Mouse (Mus musculus) forebrain, embryonic 15.5 days (tissue): ENCODE data around the gene Mb. TPM values are rescaled to one million over a fixed set of nuclear protein-coding genes. Genes with fewer than 3 reads are reported as not detected.
"Not testable (repeated sequence)": the region's sequence is repeated elsewhere in the genome, so short reads cannot be mapped to it uniquely, and the experiment has no call there.

ENCODE experiments used
- ATAC-seq: fragments of 200-750 bp; cut with Nextera tagmentation; replicated peaks from 2 replicates; pipeline ENCODE4 v1.8.0; 2017; ENCODE audit warnings: mild to moderate bottlenecking, moderate TSS enrichment, moderate library complexity
- H3K27ac ChIP-seq: fragments of 300-500 bp; sonication (generic); replicated peaks from 2 replicates; pipeline ENCODE4 v1.5.1; 2015; ENCODE audit warnings: mild to moderate bottlenecking, inconsistent platforms
- H3K27me3 ChIP-seq: fragments of 300-500 bp; sonication (generic); 2 replicates; pipeline ENCODE4 v1.6.1; 2015; ENCODE audit warnings: inconsistent platforms
- H3K36me3 ChIP-seq: fragments of 300-500 bp; sonication (generic); 2 replicates; pipeline ENCODE4 v1.6.1; 2015; ENCODE audit warnings: mild to moderate bottlenecking, inconsistent platforms
- H3K4me1 ChIP-seq: fragments of 300-500 bp; sonication (generic); 2 replicates; pipeline ENCODE4 v1.6.1; 2015; ENCODE audit warnings: inconsistent platforms
- H3K4me2 ChIP-seq: fragments of 300-500 bp; sonication (generic); replicated peaks from 2 replicates; pipeline ENCODE4 v1.6.1; 2015; ENCODE audit warnings: mild to moderate bottlenecking, inconsistent platforms
- H3K4me3 ChIP-seq: fragments of 300-500 bp; sonication (generic); 2 replicates; pipeline ENCODE4 v1.5.1; 2015; ENCODE audit warnings: mild to moderate bottlenecking, inconsistent platforms
- H3K9ac ChIP-seq: fragments of 300-500 bp; sonication (generic); replicated peaks from 2 replicates; pipeline ENCODE4 v1.6.1; 2015; ENCODE audit warnings: mild to moderate bottlenecking, inconsistent platforms
- H3K9me3 ChIP-seq: fragments of 300-500 bp; sonication (generic); 2 replicates; pipeline ENCODE4 v1.6.1; 2016; ENCODE audit warnings: inconsistent platforms
- WGBS: fragments of 180-500 bp; shearing (Covaris S2); methylation state at CpG from one replicate; pipeline ENCODE4 v1.1.7; 2015; ENCODE audit warnings: mixed read lengths; 5-methylcytosine and 5-hydroxymethylcytosine counted together
- polyA plus RNA-seq: library from polyadenylated mRNA; unstranded; fragments of >200 nt; fragmentation: Nextera tagmentation; extraction: Ambion mirVana; gene quantifications from 2 replicates; pipeline ENCODE4 v1.2.1, GENCODE M21; 2015

The Mb gene
- polyA plus RNA-seq, 1 experiment from 2014 or later: not detected

GRCm38 (mm10) chr15:77062746-77063145, 12.3 kb upstream of the Mb start:
- Histone ChIP-seq H3K27me3 (no peaks in the 10 kb centered on the region), H3K4me2 (no peak overlapping the region), H3K4me1 (no peaks in the 10 kb centered on the region), H3K27ac (no peak overlapping the region), H3K4me3 (no peak overlapping the region), H3K9ac (no peak overlapping the region), H3K9me3 (no peaks in the 10 kb centered on the region), H3K36me3 (no peaks in the 10 kb centered on the region)
- ATAC-seq: no peak

DNA sequence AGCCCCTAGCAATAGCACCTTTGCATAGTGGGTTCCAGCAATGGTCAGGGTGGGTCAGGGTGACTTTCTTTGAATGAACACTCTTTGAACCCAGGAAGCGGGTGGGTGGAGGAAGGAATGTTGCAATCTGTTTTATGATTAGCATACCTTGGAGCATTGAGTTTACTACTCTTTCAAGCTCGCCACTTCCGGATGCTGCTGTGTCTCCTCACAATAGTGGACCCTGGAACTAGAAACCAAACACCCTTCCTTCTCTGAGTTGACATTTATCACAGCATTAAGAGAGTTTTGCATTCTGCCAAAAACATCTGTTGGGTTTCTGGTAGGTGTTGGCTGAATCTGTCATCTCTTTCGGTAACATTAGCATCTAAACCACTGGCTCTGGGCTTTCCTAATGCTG, 8.9 kb upstream of the Mb start:
- 96% methylated on average over 4 of the region's 4 CpGs for WGBS
- H3K9me3 ChIP-seq, H3K27me3 ChIP-seq, H3K4me3 ChIP-seq, H3K4me1 ChIP-seq, H3K4me2 ChIP-seq, H3K36me3 ChIP-seq, ATAC-seq, H3K27ac ChIP-seq, H3K9ac ChIP-seq: not testable (repeated sequence)

GRCm38 (mm10) chr15:77058566-77058965, 8.1 kb upstream of the Mb start:
- H3K4me3 ChIP-seq: no peak overlapping the region
- H3K9me3 ChIP-seq: no peaks in the 10 kb centered on the region
- H3K27ac ChIP-seq: no peak overlapping the region
- no peak overlapping the region for H3K9ac ChIP-seq
- no peak for ATAC-seq
- H3K4me2 ChIP-seq: no peak overlapping the region
- no peaks in the 10 kb centered on the region for H3K27me3 ChIP-seq
- H3K4me1 ChIP-seq: peaks cover 7% of the 10 kb centered on the region
- H3K36me3 ChIP-seq: no peaks in the 10 kb centered on the region

GRCm38 (mm10) chr15:77056791-77057051, 6.3 kb upstream of the Mb start:
- no peak for ATAC-seq
- WGBS: 63% methylated on average over 3 of the region's 3 CpGs
- H3K36me3 ChIP-seq: no peaks in the 10 kb centered on the region
- peak overlapping the region; percentile 64 for H3K27ac ChIP-seq
- no peaks in the 10 kb centered on the region for H3K27me3 ChIP-seq
- H3K9ac ChIP-seq: no peak overlapping the region
- H3K4me3 ChIP-seq: no peak overlapping the region
- H3K4me2 ChIP-seq: no peak overlapping the region
- no peaks in the 10 kb centered on the region for H3K9me3 ChIP-seq
- H3K4me1 ChIP-seq: peaks cover 7% of the 10 kb centered on the region

DNA sequence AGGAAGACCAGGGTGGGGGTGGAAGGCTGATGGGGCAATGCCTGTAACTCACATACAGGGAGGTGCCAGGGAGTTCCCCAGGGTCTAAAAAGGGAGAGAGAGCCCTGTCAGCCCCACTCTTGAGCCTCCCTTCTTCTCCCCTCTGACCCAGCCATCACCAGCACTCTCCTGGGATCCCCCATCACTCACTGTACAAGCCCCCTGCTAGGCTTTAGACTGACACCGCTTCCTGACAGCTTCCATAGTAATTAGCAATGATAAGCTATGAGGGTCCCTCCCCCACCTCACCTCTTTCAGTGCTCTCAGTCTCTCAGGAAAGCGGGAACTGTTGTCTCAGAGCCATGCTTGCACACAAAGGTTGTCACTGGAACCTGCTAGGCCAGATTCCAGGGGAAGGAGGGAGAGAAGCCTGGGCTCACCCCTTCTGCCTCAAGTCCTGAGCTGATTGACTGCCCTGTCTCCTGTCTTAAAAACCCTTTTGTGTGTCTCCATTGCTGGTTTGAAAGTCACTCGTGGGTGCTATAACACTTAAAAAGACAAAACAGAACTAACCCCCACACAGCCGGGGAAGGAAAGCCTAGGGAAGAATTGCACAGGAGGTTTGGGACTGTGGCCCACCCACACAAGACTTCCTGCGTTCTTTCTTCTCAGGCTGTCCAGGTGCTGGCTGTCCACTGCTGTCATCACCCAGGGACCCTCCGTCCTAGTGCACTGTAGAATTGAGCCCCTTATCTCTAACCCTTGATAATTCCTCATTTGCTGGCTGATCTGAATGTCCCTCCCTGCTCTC, 5.7 kb upstream of the Mb start:
- H3K27ac ChIP-seq: peak overlapping the region; percentile 64
- no peak overlapping the region for H3K4me3 ChIP-seq
- H3K4me2 ChIP-seq: no peak overlapping the region
- no peak for ATAC-seq
- 34% methylated on average over 6 of the region's 6 CpGs for WGBS
- H3K4me1 ChIP-seq: peaks cover 7% of the 10 kb centered on the region
- H3K36me3 ChIP-seq: no peaks in the 10 kb centered on the region
- H3K9ac ChIP-seq: no peak overlapping the region
- H3K27me3 ChIP-seq: no peaks in the 10 kb centered on the region
- H3K9me3 ChIP-seq: no peaks in the 10 kb centered on the region

- no peaks in the 10 kb centered on the region for H3K27me3 ChIP-seq
- H3K4me1 ChIP-seq: peaks cover 7% of the 10 kb centered on the region
- no peaks in the 10 kb centered on the region for H3K9me3 ChIP-seq
- 46% methylated on average over 5 of the region's 5 CpGs for WGBS
- no peak overlapping the region for H3K4me2 ChIP-seq
- ATAC-seq: no peak
- H3K36me3 ChIP-seq: no peaks in the 10 kb centered on the region
- no peak overlapping the region for H3K27ac ChIP-seq
- H3K9ac ChIP-seq: no peak overlapping the region
- no peak overlapping the region for H3K4me3 ChIP-seq
Observed at GRCm38 (mm10) chr15:77054611-77055175, 4.2 kb upstream of the Mb start.

DNA sequence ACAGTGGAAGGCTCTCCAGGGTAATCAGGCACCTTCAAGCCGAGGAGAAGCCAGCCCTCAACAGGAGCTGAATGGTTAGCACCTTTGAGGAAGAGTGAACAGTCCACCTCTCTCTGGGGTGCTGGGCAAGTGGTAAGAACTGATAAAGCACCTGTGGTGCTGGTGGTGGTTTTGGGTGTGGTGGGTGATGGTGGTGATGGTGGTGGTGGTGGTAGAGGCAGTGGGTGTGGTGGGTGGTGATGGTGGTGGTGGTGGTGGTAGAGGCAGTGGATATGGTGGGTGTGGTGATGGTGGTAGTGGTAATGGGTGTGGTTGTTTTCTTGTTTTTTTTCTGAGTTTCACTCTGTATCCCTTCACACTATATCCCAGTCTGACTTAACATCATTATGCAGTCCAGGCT, 2.6 kb upstream of the Mb start:
- no peaks in the 10 kb centered on the region for H3K9me3 ChIP-seq
- H3K27me3 ChIP-seq: no peaks in the 10 kb centered on the region
- H3K4me3 ChIP-seq: no peak overlapping the region
- H3K4me2 ChIP-seq: no peak overlapping the region
- H3K27ac ChIP-seq: no peak overlapping the region
- H3K36me3 ChIP-seq: no peaks in the 10 kb centered on the region
- peaks cover 7% of the 10 kb centered on the region for H3K4me1 ChIP-seq
- no peak overlapping the region for H3K9ac ChIP-seq
- no peak for ATAC-seq
- 92% methylated on average over 1 of the region's 1 CpGs for WGBS

GRCm38 (mm10) chr15:77052176-77052575, 1.7 kb upstream of the Mb start:
- Histone ChIP-seq H3K27me3 (no peaks in the 10 kb centered on the region), H3K9me3 (no peaks in the 10 kb centered on the region), H3K4me3 (no peak overlapping the region), H3K36me3 (no peaks in the 10 kb centered on the region), H3K4me1 (peaks cover 7% of the 10 kb centered on the region), H3K4me2 (no peak overlapping the region), H3K9ac (no peak overlapping the region), H3K27ac (no peak overlapping the region)
- 42% methylated on average over 1 of the region's 1 CpGs for WGBS
- no peak for ATAC-seq

GRCm38 (mm10) chr15:77045609-77046008, 4.9 kb downstream of the Mb start:
- Histone ChIP-seq H3K9ac (no peak overlapping the region), H3K4me1 (no peaks in the 10 kb centered on the region), H3K9me3 (no peaks in the 10 kb centered on the region), H3K27me3 (no peaks in the 10 kb centered on the region), H3K27ac (no peak overlapping the region), H3K4me2 (no peak overlapping the region), H3K4me3 (no peak overlapping the region), H3K36me3 (no peaks in the 10 kb centered on the region)
- no peak for ATAC-seq
- WGBS: 87% methylated on average over 10 of the region's 10 CpGs

- Histone ChIP-seq H3K27ac (no peak within 1 kb of the TSS), H3K36me3 (no peaks in the 10 kb centered on the region), H3K4me3 (no peak within 1 kb of the TSS), H3K9ac (no peak within 1 kb of the TSS), H3K4me1 (no peaks in the 10 kb centered on the region), H3K9me3 (no peaks in the 10 kb centered on the region), H3K4me2 (no peak within 1 kb of the TSS), H3K27me3 (no peaks in the 10 kb centered on the region)
- 85% methylated on average over 12 of the region's 12 CpGs for WGBS
- ATAC-seq: no peak
Observed at GRCm38 (mm10) chr15:77044597-77045320, 5.7 kb downstream of the Mb start, which contains the start of gene Apol6. TSS of gene Apol6 (plus strand) at chr15:77044729.

DNA sequence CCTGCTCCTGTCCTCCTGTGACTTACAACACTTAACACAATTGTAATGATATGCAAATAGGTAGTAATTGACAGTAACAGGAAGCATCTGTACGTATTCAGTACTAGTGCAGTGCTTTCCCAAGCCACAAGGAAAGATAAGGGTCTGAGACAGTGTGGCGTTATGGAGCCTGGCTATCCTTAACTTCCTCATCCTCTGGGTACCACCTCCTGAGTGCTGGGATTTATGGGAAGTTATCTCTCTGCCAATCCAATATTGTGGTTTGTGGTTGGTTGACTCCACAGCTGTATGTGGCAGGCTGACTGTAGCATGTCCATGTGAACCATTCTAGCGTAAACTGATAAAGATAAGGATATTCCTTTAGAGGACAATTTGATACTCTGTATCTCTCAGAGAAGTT, 9.7 kb downstream of the Mb start:
- H3K9ac ChIP-seq: no peak overlapping the region
- no peak for ATAC-seq
- WGBS: 80% methylated on average over 3 of the region's 3 CpGs

DNA sequence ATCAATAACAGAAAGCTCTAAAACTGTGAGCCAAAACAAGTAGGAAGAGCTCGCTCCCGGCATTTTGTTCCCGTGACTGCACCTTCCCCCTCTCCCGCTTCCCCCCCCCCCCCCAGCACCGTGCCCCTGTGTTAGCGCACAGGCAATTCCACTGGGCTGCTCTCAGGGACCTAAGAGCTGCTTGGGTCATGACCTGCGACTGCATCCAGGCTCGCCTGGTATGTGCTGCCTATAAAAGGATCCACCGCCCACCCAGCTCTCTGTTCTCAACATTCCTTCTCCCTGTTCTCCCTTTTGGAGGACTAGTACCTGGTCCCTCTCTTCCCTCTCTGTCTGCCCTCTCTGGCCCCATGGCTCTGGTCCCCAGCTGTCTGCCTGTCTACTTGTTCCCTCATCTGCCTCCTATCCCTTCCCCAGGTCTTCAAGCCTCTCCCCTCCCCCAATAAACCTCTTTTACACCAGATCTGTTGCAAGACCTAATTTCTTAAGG, 11.2 kb downstream of the Mb start:
- Histone ChIP-seq H3K36me3 (no peaks in the 10 kb centered on the region), H3K9me3 (no peaks in the 10 kb centered on the region), H3K4me2 (no peak overlapping the region), H3K4me1 (0 out of 2 replicates have a peak, but pooled peaks cover 11% of the 10 kb centered on the region), H3K27me3 (no peaks in the 10 kb centered on the region), H3K9ac (no peak overlapping the region), H3K27ac (no peak overlapping the region), H3K4me3 (no peak overlapping the region)
- 86% methylated on average over 7 of the region's 9 CpGs for WGBS
- no peak for ATAC-seq

More for the DNA sequence above, 9.7 kb downstream of the Mb start:
- H3K36me3 ChIP-seq: no peaks in the 10 kb centered on the region
- H3K4me2 ChIP-seq: no peak overlapping the region
- no peaks in the 10 kb centered on the region for H3K27me3 ChIP-seq
- H3K27ac ChIP-seq: no peak overlapping the region
- H3K4me1 ChIP-seq: 0 out of 2 replicates have a peak, but pooled peaks cover 11% of the 10 kb centered on the region
- no peak overlapping the region for H3K4me3 ChIP-seq
- no peaks in the 10 kb centered on the region for H3K9me3 ChIP-seq
